Mouse (Mus musculus) limb, embryonic 10.5 days (tissue): ENCODE data around the gene Trcg1. TPM values are rescaled to one million over a fixed set of nuclear protein-coding genes. Genes with fewer than 3 reads are reported as not detected.

Experiments
- DNase-seq: peaks from one replicate; pipeline ENCODE4 v3.0.0-alpha.2; 2017; ENCODE audit warnings: low spot score
- H3K27ac ChIP-seq: fragments of 300-500 bp; sonication (generic); 2 replicates; pipeline ENCODE4 v1.5.1; 2016; ENCODE audit warnings: mild to moderate bottlenecking
- H3K27me3 ChIP-seq: fragments of 300-500 bp; sonication (generic); 2 replicates; pipeline ENCODE4 v1.6.1; 2016; ENCODE audit warnings: low read depth, mild to moderate bottlenecking; ENCODE audit not compliant: poor library complexity, severe bottlenecking
- H3K36me3 ChIP-seq: fragments of 300-500 bp; sonication (generic); 2 replicates; pipeline ENCODE4 v1.6.1; 2016; ENCODE audit warnings: mild to moderate bottlenecking, moderate library complexity
- H3K4me1 ChIP-seq: fragments of 300-500 bp; sonication (generic); 2 replicates; pipeline ENCODE4 v1.6.1; 2016
- H3K4me3 ChIP-seq: fragments of 300-500 bp; sonication (generic); 2 replicates; pipeline ENCODE4 v1.5.1; 2016; ENCODE audit warnings: mild to moderate bottlenecking, moderate library complexity
- H3K9me3 ChIP-seq: fragments of 300-500 bp; sonication (generic); replicated peaks from 2 replicates; pipeline ENCODE4 v1.6.1; 2016; ENCODE audit warnings: mild to moderate bottlenecking
- WGBS: fragments of 180-500 bp; shearing (Covaris S2); methylation state at CpG from one replicate; pipeline ENCODE4 v1.1.7; 2016; 5-methylcytosine and 5-hydroxymethylcytosine counted together
- polyA plus RNA-seq: library from polyadenylated mRNA; unstranded; fragments of >200 nt; fragmentation: Nextera tagmentation; extraction: Ambion mirVana; gene quantifications from 2 replicates; pipeline ENCODE4 v1.2.1, GENCODE M21; 2016

The Trcg1 gene
- polyA plus RNA-seq, 1 experiment from 2014 or later, result not detected

- Histone ChIP-seq H3K36me3 (no peaks in the 10 kb centered on the region), H3K27ac (no peak overlapping the region), H3K4me1 (peaks cover 12% of the 10 kb centered on the region), H3K4me3 (no peak overlapping the region), H3K9me3 (no peaks in the 10 kb centered on the region), H3K27me3 (no peaks in the 10 kb centered on the region)
- no peak for DNase-seq
- WGBS, result 76% methylated on average over 5 of the region's 5 CpGs
These were observed 4.8 kb downstream of the Trcg1 start for GRCm38 (mm10) chr9:57241111-57241510.

- peaks cover 12% of the 10 kb centered on the region for H3K4me1 ChIP-seq
- WGBS, result 50% methylated on average over 5 of the region's 5 CpGs
- DNase-seq, result no peak
These were observed 6.6 kb downstream of the Trcg1 start for GRCm38 (mm10) chr9:57242916-57243315.

GRCm38 (mm10) chr9:57244106-57244685 is 7.8 kb downstream of the Trcg1 start:
- no peak for DNase-seq
- WGBS, result 29% methylated on average over 7 of the region's 7 CpGs
- Histone ChIP-seq H3K27ac (no peak overlapping the region), H3K4me3 (no peak overlapping the region), H3K9me3 (no peaks in the 10 kb centered on the region), H3K27me3 (no peaks in the 10 kb centered on the region), H3K36me3 (no peaks in the 10 kb centered on the region), H3K4me1 (peaks cover 10% of the 10 kb centered on the region)

More at GRCm38 (mm10) chr9:57242916-57243315, 6.6 kb downstream of the Trcg1 start:
- Histone ChIP-seq H3K27me3 (no peaks in the 10 kb centered on the region), H3K27ac (no peak overlapping the region), H3K4me3 (no peak overlapping the region), H3K36me3 (no peaks in the 10 kb centered on the region), H3K9me3 (no peaks in the 10 kb centered on the region)

GRCm38 (mm10) chr9:57246482-57246881 is 10.1 kb downstream of the Trcg1 start:
- Histone ChIP-seq H3K27me3 (no peaks in the 10 kb centered on the region), H3K27ac (no peak overlapping the region), H3K36me3 (peaks cover 10% of the 10 kb centered on the region), H3K4me3 (no peak overlapping the region), H3K4me1 (peaks cover 6% of the 10 kb centered on the region), H3K9me3 (no peaks in the 10 kb centered on the region)
- no peak for DNase-seq
- WGBS, result 91% methylated on average over 5 of the region's 5 CpGs

GRCm38 (mm10) chr9:57247201-57247671 is 10.9 kb downstream of the Trcg1 start:
- no peaks in the 10 kb centered on the region for H3K9me3 ChIP-seq
- no peak overlapping the region for H3K4me3 ChIP-seq
- H3K27me3 ChIP-seq, result no peaks in the 10 kb centered on the region
- WGBS, result 68% methylated on average over 8 of the region's 8 CpGs
- H3K4me1 ChIP-seq, result peaks cover 6% of the 10 kb centered on the region
- no peak for DNase-seq
- peaks cover 17% of the 10 kb centered on the region for H3K36me3 ChIP-seq
- H3K27ac ChIP-seq, result no peak overlapping the region

- Histone ChIP-seq H3K4me1 (peaks cover 6% of the 10 kb centered on the region), H3K27me3 (no peaks in the 10 kb centered on the region), H3K36me3 (peaks cover 28% of the 10 kb centered on the region), H3K4me3 (no peak overlapping the region), H3K27ac (no peak overlapping the region), H3K9me3 (no peaks in the 10 kb centered on the region)
- DNase-seq, result no peak
- 75% methylated on average over 7 of the region's 7 CpGs for WGBS
These were observed 11.9 kb downstream of the Trcg1 start for GRCm38 (mm10) chr9:57248030-57248942.

GRCm38 (mm10) chr9:57250026-57250425 is 13.7 kb downstream of the Trcg1 start:
- peaks cover 45% of the 10 kb centered on the region for H3K36me3 ChIP-seq
- no peak overlapping the region for H3K27ac ChIP-seq
- H3K4me3 ChIP-seq, result no peak overlapping the region
- H3K27me3 ChIP-seq, result no peaks in the 10 kb centered on the region
- 89% methylated on average over 4 of the region's 4 CpGs for WGBS
- H3K4me1 ChIP-seq, result no peaks in the 10 kb centered on the region; the same call in 1 of the 2 replicates
- no peak for DNase-seq
- no peaks in the 10 kb centered on the region for H3K9me3 ChIP-seq

GRCm38 (mm10) chr9:57251139-57251538 is 14.8 kb downstream of the Trcg1 start:
- peaks cover 56% of the 10 kb centered on the region for H3K36me3 ChIP-seq
- no peak overlapping the region for H3K27ac ChIP-seq
- H3K4me3 ChIP-seq, result no peak overlapping the region
- 89% methylated on average over 2 of the region's 2 CpGs for WGBS
- no peaks in the 10 kb centered on the region; the same call in 1 of the 2 replicates for H3K4me1 ChIP-seq
- no peaks in the 10 kb centered on the region for H3K27me3 ChIP-seq
- no peaks in the 10 kb centered on the region for H3K9me3 ChIP-seq
- DNase-seq, result no peak

GRCm38 (mm10) chr9:57254061-57254460 is 17.7 kb downstream of the Trcg1 start:
- H3K9me3 ChIP-seq, result no peaks in the 10 kb centered on the region
- H3K4me1 ChIP-seq, result no peaks in the 10 kb centered on the region; the same call in 1 of the 2 replicates
- no peak overlapping the region for H3K27ac ChIP-seq
- no peak for DNase-seq
- H3K36me3 ChIP-seq, result peaks cover 84% of the 10 kb centered on the region
- 90% methylated on average over 7 of the region's 7 CpGs for WGBS
- H3K4me3 ChIP-seq, result no peak overlapping the region
- no peaks in the 10 kb centered on the region for H3K27me3 ChIP-seq

- DNase-seq, result no peak
- Histone ChIP-seq H3K27me3 (no peaks in the 10 kb centered on the region), H3K9me3 (no peaks in the 10 kb centered on the region), H3K4me1 (peaks cover 4% of the 10 kb centered on the region; the same call in 1 of the 2 replicates), H3K4me3 (no peak overlapping the region), H3K36me3 (peaks cover 84% of the 10 kb centered on the region), H3K27ac (no peak overlapping the region)
- 91% methylated on average over 9 of the region's 9 CpGs for WGBS
These were observed 18.6 kb downstream of the Trcg1 start for GRCm38 (mm10) chr9:57254823-57255495.

GRCm38 (mm10) chr9:57256309-57256708 is 20.0 kb downstream of the Trcg1 start:
- Histone ChIP-seq H3K4me1 (peaks cover 17% of the 10 kb centered on the region), H3K27me3 (no peaks in the 10 kb centered on the region; the same call in 1 of the 2 replicates), H3K9me3 (no peaks in the 10 kb centered on the region), H3K36me3 (peaks cover 76% of the 10 kb centered on the region), H3K4me3 (no peak overlapping the region), H3K27ac (no peak overlapping the region)
- DNase-seq, result no peak
- 94% methylated on average over 20 of the region's 20 CpGs for WGBS

GRCm38 (mm10) chr9:57256861-57257260 is 20.5 kb downstream of the Trcg1 start:
- Histone ChIP-seq H3K36me3 (peaks cover 70% of the 10 kb centered on the region), H3K27ac (no peak overlapping the region)
- no peak for DNase-seq

More at GRCm38 (mm10) chr9:57256861-57257260, 20.5 kb downstream of the Trcg1 start:
- H3K4me3 ChIP-seq, result no peak overlapping the region
- no peaks in the 10 kb centered on the region for H3K9me3 ChIP-seq
- H3K27me3 ChIP-seq, result no peaks in the 10 kb centered on the region; the same call in 1 of the 2 replicates
- peaks cover 23% of the 10 kb centered on the region for H3K4me1 ChIP-seq
- WGBS, result 94% methylated on average over 11 of the region's 11 CpGs
